Mouse (Mus musculus) gastrocnemius, postnatal 10 days (tissue): ENCODE results near the gene Tbc1d16. TPM values are rescaled to one million over a fixed set of nuclear protein-coding genes. Genes with fewer than 3 reads are reported as not detected.

Experiments used
- DNase-seq: peaks from one replicate; pipeline ENCODE4 v3.0.0; 2021; ENCODE audit warnings: mixed read lengths
- total RNA-seq, 2 experiments: library from RNA; stranded (reverse); gene quantifications; 2 replicates each; pipeline ENCODE4 v1.2.3; 2021

Gene Tbc1d16
- total RNA-seq, 2 experiments from 2014 or later: 17.0 to 17.8 TPM

DNA sequence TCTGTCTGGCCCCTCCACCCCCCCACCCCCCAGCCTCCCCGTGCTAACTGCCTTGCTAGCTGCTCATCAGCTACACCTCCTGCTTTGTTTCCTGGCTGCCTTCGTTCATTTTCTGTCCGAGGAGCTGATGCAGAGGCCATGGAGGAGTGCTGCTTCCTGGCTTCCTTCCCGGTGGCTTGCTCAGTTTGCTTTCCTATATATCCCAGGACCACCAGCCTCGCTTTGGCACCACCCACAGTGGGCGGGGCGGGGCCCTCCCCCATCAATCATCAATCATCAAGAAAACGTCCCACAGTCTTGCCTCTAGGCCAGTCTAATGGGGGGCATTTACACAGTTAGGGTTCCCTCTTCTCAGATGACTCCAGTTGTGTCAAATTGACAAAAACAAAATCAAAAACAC, 8.1 kb upstream of the Tbc1d16 start:
- no peak for DNase-seq

GRCm38 (mm10) chr11:119235596-119235995, 7.3 kb upstream of the Tbc1d16 start:
- DNase-seq: peak; percentile 52

DNA sequence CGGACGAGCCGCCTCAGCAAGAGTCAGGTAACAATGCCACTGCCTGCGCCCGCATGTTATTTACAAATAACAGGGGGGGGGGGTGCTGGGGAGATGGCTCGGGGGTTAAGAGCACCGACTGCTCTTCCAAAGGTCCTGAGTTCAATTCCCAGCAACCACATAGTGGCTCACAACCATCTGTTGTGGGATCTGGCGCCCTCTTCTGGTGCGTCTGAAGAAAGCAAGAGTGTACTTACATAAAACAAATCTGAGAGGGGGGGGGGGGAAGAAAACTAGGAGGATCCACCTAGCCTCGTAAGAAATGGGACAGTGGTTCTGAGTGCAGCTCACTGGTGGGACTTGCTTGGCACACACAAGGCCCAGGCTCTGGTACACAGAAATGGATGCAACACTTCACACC, 6.5 kb upstream of the Tbc1d16 start:
- DNase-seq: no peak

DNA sequence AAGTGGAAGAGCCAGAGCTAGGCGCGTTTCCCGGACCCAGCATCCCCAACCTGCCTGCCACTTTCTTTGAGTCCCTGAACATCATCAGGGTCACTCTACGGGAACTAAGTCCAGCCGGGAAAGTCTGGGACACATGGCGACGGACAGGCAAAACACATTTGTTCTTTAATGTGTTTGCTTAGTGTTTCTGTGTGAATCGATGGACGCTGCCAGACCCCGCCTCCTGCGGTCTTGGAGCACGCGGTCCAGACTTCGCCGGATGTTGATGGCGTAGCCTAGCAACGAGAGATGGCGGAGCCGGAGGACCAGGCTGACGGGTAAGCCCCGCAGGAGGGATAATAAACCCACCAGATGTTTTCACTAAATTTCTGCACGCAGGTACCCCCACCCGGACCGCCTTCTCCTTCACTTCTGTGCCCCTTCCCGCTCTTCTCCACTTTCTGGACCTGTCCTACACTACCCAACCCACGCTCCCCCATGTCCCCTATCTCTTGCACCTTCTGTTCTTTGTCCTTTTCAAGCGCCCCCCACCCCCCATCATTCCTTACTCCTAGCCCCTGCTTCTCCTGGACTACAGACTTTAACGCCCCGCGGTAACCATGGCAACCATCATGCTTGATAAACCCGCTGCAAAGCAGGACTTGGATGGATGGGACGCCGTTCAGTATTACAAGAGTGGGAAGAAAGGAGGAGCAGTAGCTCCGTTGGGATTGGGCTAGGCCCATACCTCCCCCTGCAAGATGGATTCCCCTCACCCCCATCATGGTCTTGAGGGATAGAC, 737 bp upstream of the Tbc1d16 start:
- peak; percentile 68 for DNase-seq

DNA sequence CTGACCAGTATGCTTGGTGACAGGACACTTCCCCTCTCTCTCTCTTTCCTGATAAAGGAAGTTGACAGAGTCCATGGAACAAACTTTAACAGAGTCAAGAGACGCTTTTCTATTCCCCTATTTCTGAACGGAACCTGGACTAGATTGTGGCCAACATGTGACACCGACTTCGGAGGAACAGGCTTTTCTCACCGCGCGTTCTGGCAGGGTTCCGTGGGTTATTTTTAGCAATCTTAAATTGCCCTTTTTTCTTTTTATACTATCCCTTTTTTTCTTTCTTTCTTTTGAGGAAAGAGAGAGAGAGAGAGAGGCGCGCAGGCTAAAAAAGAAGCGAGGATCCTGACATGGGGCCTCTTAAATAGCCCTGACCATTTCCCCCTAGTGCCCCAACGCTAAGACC, 708 bp downstream of the Tbc1d16 start:
- no peak for DNase-seq

GRCm38 (mm10) chr11:119225634-119226033, 2.7 kb downstream of the Tbc1d16 start:
- no peak for DNase-seq

- DNase-seq: no peak
These were observed 3.4 kb downstream of the Tbc1d16 start for GRCm38 (mm10) chr11:119224926-119225325.

DNA sequence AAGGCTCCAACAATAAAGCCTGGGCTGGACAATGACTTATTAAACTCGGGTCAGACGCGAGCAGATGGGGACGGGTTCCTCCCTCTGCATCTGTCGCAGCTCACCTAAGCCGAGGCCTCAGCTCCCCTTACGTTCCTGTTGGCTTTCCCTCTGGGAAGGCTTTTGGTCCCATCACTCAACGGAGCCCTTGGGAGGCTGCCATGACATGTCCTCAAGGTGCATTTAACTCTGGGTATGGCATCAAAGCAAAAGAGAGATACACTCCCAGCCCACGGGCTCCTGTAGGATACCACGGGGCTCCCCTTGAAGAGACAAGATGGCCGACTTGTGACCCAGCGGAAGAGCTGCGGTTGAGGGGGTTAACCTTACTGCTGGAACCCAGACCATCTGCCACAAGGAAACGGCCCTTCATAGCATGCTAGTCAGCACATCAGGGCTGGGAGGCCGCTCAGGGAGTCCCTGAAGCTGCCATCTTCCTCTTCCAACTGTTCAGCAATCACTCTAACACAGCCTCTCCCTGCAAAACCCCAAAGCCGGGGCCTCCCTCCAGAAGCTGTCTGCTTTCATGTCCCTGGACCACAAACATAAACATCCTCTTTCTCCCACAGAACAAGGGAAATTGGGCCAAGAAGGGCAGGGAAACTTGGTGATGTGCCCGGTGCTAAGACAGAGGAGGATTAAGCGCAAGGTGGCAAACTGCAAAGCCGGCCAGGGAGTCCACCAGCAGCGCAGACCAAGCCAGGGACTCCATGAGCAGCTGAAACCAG, 5.0 kb downstream of the Tbc1d16 start:
- DNase-seq: no peak

- no peak for DNase-seq
These were observed 6.3 kb downstream of the Tbc1d16 start for GRCm38 (mm10) chr11:119221812-119222510.

- DNase-seq: peak; percentile 78
These were observed 8.4 kb downstream of the Tbc1d16 start for GRCm38 (mm10) chr11:119219816-119220465.

GRCm38 (mm10) chr11:119217861-119218260, 10.4 kb downstream of the Tbc1d16 start:
- DNase-seq: no peak

DNA sequence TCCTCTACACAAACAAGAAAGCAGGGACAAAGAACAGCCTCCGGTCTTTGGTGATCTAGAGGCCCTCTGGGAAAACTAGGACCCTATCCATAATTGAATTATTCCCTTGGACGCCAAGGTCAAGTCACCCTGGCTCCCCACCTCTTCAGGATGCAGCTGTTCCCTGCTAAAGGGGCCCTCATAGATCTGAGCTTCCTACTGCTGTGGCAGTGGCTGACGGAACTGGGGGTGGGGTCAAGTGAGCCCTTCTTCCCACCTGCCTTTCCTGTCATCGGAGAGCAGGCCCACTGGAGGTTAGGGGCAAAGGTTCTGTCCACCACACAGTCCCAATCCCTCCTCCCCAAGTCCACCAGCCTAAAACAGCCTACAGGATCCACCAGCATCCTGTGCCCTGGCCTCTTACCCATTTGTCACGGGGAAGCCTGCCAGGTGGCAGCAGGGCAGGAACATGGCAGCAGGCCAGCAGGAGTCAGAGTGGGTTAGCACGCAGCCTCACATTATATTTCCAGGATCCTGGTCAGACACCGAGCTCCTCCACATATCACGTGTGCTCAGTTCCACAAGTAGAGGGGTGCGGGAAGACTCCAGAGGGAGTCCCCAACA, 12.3 kb downstream of the Tbc1d16 start:
- peak; percentile 65 for DNase-seq

DNA sequence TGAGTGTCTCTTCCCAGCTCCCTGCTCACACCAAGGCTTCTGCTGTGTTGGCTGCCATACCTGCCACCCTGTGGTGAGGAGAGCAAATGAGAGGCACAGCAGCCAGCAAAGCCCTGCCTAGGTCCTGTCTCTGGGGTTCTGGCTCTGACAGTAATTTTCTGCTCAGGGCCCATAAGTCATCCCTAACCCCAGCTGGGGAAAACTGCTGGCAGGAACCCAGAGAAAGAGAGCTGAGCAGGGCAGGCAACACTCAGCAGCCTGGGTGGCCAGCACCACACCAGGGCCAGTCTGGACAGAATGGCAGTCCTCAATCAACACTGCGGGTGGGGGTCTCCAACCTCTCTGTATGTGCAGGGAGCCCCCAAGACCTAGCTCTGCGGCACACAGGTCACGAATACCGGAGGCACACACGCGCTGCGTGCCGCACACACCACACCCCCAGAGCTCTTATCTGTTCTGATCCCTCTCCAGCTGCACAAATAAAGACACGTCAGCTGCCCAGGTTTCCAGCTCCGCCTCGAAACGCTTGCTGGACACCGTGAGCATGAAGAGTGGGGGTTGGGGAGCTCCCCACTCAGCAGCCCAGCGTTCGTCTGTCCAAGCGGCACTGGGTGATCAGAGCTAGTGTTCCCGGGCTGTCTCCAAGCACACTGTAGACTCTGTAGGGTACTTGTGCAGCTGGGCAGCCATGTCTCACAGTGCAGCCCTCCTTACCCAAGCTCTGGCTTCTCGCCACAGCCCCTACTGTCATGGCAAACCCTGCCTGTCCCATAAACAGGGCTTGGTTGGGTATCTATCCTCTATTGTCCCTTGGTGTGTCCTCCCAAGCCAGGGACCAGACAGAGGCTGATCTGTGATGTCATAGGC, 13.0 kb downstream of the Tbc1d16 start:
- peak; percentile 61 for DNase-seq

DNA sequence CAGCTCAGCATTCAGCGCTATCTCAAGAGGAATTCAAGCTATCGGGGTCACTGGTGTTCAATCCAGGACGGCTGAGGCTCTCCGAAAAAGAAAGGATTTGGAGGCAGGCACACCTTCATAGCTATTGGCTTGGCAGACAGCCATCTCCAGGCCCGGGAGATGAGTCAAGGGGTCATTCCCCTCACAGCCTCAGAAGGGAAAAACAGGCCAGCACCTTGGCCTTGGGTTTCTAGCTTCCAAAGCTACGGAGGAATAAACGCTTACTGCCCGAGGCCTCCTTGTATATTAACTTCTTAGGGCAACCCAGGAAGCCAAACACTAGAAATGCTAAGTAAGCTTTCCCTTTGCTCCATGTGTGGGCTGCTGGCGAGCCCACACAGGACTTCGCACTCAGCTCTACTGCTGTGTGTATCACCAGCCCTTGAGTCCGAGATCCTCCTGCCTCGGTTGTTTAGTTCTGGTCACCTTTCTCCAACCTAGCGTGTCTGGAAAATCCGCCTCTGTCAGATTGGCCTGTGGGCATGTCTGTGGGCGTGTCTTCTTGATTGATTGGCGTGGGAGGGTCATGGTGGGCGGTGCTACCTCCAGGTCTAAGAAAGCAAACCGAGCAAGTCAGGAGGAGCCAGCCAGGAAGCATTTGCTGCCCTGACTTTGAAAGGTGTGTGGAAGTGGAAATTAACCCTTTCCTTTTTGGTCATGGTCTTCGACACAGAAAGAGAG, 15.0 kb downstream of the Tbc1d16 start:
- no peak for DNase-seq

GRCm38 (mm10) chr11:119211604-119212309, 16.5 kb downstream of the Tbc1d16 start:
- DNase-seq: peak; percentile 32

DNA sequence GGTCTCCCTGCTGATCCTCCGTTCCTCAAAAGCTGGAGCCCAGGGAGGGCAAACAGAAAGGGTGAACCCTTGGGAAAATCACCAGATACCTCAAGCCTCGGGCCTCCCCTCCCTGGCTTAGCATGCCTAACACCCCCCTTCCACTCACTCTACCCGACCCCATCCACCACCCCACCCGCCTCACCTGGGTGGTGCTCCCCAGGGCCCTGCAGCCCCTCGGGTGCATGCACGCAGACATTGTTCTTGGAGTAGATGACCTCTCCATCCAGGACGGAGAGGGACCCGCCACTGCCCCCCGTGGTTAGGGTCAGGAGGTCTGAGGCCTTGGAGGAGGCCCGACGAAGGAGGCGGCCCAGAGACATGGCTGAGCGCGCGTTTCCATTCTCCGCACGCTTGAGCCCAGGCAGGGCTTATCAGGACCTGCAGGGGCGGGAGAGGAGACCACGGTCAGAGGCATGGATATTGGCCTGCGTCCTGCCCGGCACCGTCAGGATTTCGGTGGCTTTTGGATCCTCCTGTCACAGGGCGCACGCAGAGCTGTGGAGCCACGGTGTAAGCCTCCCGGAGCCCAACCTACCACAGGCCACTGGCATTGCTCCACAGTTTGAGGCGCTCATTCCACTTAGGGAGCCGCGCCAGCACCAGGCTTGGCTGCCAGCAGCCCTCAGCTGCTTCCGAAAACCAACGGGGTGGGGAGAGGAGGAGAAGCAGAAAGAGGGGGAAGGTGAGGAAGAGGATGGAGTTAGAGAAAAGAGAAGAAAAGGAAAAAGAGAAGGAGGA, 17.8 kb downstream of the Tbc1d16 start:
- DNase-seq: peak; percentile 88

GRCm38 (mm10) chr11:119209371-119210025, 18.8 kb downstream of the Tbc1d16 start:
- DNase-seq: peak; percentile 76

GRCm38 (mm10) chr11:119208870-119209370, 19.4 kb downstream of the Tbc1d16 start:
- DNase-seq: no peak
